In genomic region chr7:45920583-45921241, GRCm38 (mm10) we compare ENCODE assay signal across 8 mouse cellular contexts. TPM values are rescaled to one million over a fixed set of nuclear protein-coding genes. Genes with fewer than 3 reads are reported as not detected.
DNase-seq lines count a peak whose midpoint lies in the region; ATAC-seq and TF ChIP-seq lines count a peak whose summit lies in the region.

No protein-coding gene starts in this region.

- H3K4me2 ChIP-seq in kidney, embryonic 16.5 days (replicated peaks; ENCODE audit: low read depth, low read length), result peak overlapping the region; percentile 61
- H3K4me2 ChIP-seq in embryonic facial prominence, embryonic 14.5 days (ENCODE audit: low read depth, low read length), result peak overlapping the region; percentile 62
- H3K4me2 ChIP-seq in intestine, embryonic 14.5 days (ENCODE audit: low read length), result peak overlapping the region; percentile 60
- H3K4me2 ChIP-seq in neural tube, embryonic 12.5 days (replicated peaks), result peak overlapping the region; percentile 42

- peak overlapping the region; percentile 97 for H3K27ac ChIP-seq in kidney, embryonic 16.5 days (ENCODE audit: low read length)
- H3K27ac ChIP-seq in embryonic facial prominence, embryonic 14.5 days (replicated peaks; ENCODE audit: low read depth, low read length), result peak overlapping the region; percentile 95
- H3K27ac ChIP-seq in intestine, embryonic 14.5 days (ENCODE audit: low read depth), result peak overlapping the region; percentile 93
- H3K27ac ChIP-seq in neural tube, embryonic 12.5 days, result no peak overlapping the region

- H3K9me3 ChIP-seq in kidney, embryonic 16.5 days (ENCODE audit: low read length), result no peaks in the 10 kb centered on the region
- no peaks in the 10 kb centered on the region for H3K9me3 ChIP-seq in E14TG2a.4 (ENCODE audit: low read length)
- peaks cover 9% of the 10 kb centered on the region; the same call in 1 of the 2 replicates for H3K9me3 ChIP-seq in embryonic facial prominence, embryonic 14.5 days (ENCODE audit: control insufficient read depth, low read length)
- H3K9me3 ChIP-seq in intestine, embryonic 14.5 days (ENCODE audit: control insufficient read depth, low read length), result no peaks in the 10 kb centered on the region
- no peaks in the 10 kb centered on the region for H3K9me3 ChIP-seq in neural tube, embryonic 12.5 days

- 12% methylated on average over 9 of the region's 9 CpGs for WGBS in kidney, embryonic 16.5 days
- 35% methylated on average over 9 of the region's 9 CpGs for WGBS in embryonic facial prominence, embryonic 14.5 days
- WGBS in intestine, embryonic 14.5 days, result 13% methylated on average over 9 of the region's 9 CpGs
- WGBS in neural tube, embryonic 12.5 days, result 56% methylated on average over 9 of the region's 9 CpGs

- H3K4me1 ChIP-seq in kidney, embryonic 16.5 days (ENCODE audit: insufficient read depth, low read length), result peaks cover 71% of the 10 kb centered on the region
- peaks cover 89% of the 10 kb centered on the region for H3K4me1 ChIP-seq in E14TG2a.4 (replicated peaks; ENCODE audit: low read depth, low read length)
- H3K4me1 ChIP-seq in embryonic facial prominence, embryonic 14.5 days (ENCODE audit: control insufficient read depth, insufficient read depth, low read length), result peaks cover 48% of the 10 kb centered on the region
- H3K4me1 ChIP-seq in intestine, embryonic 14.5 days (replicated peaks; ENCODE audit: control insufficient read depth, insufficient read depth, low read length), result peaks cover 64% of the 10 kb centered on the region
- peaks cover 38% of the 10 kb centered on the region for H3K4me1 ChIP-seq in neural tube, embryonic 12.5 days

- peak overlapping the region; percentile 55 for H3K4me3 ChIP-seq in kidney, embryonic 16.5 days (ENCODE audit: low read length)
- H3K4me3 ChIP-seq in E14TG2a.4 (replicated peaks; ENCODE audit: low read length), result peak overlapping the region; percentile 53
- H3K4me3 ChIP-seq in embryonic facial prominence, embryonic 14.5 days (ENCODE audit: low read depth, low read length), result peak overlapping the region; percentile 54
- peak overlapping the region; percentile 60 for H3K4me3 ChIP-seq in intestine, embryonic 14.5 days (ENCODE audit: low read depth, low read length)
- H3K4me3 ChIP-seq in neural tube, embryonic 12.5 days, result peak overlapping the region; percentile 11; the same call in 1 of the 2 replicates

- peak overlapping the region; percentile 67 for H3K9ac ChIP-seq in kidney, embryonic 16.5 days (replicated peaks; ENCODE audit: low read length)
- H3K9ac ChIP-seq in embryonic facial prominence, embryonic 14.5 days (ENCODE audit: low read depth, low read length), result peak overlapping the region; percentile 75
- peak overlapping the region; percentile 58 for H3K9ac ChIP-seq in intestine, embryonic 14.5 days (ENCODE audit: low read length)
- H3K9ac ChIP-seq in neural tube, embryonic 12.5 days, result no peak overlapping the region

- no peak for DNase-seq in kidney, postnatal 25 days
- DNase-seq in embryonic facial prominence, embryonic 14.5 days (ENCODE audit: low spot score), result peak; percentile 67
- DNase-seq in intestine, embryonic 14.5 days (ENCODE audit: low spot score), result peak; percentile 59
- no peak for DNase-seq in embryo, embryonic 9.5 days (ENCODE audit: extremely low spot score)
- DNase-seq in layer of hippocampus, adult 9-10 months (ENCODE audit: low spot score), result no peak

- ATAC-seq in kidney, embryonic 16.5 days (ENCODE audit: low FRiP score, low TSS enrichment), result no peak
- no peak for ATAC-seq in embryonic facial prominence, embryonic 14.5 days (ENCODE audit: low read depth)
- no peak for ATAC-seq in intestine, embryonic 14.5 days (replicated peaks; ENCODE audit: low FRiP score, low TSS enrichment, low read depth)
- ATAC-seq in neural tube, embryonic 12.5 days (ENCODE audit: low FRiP score, low read depth), result no peak

- H3K27me3 ChIP-seq in kidney, embryonic 16.5 days (ENCODE audit: insufficient read depth, low read length), result no peaks in the 10 kb centered on the region
- H3K27me3 ChIP-seq in E14TG2a.4 (ENCODE audit: insufficient read depth, low read length), result peaks cover 7% of the 10 kb centered on the region; the same call in 1 of the 2 replicates
- no peaks in the 10 kb centered on the region for H3K27me3 ChIP-seq in embryonic facial prominence, embryonic 14.5 days (replicated peaks; ENCODE audit: control insufficient read depth, insufficient read depth, low read length)
- H3K27me3 ChIP-seq in intestine, embryonic 14.5 days (replicated peaks; ENCODE audit: control insufficient read depth, insufficient read depth, low read length), result no peaks in the 10 kb centered on the region
- H3K27me3 ChIP-seq in neural tube, embryonic 12.5 days (replicated peaks), result no peaks in the 10 kb centered on the region

- TF ChIP-seq CTCF in E14TG2a.4 (conservative IDR thresholded peaks at IDR 0.05; ENCODE audit: low read length), result no peak

- H3K36me3 ChIP-seq in kidney, embryonic 16.5 days (ENCODE audit: insufficient read depth, low read length), result 0 out of 2 replicates have a peak, but pooled peaks cover 2% of the 10 kb centered on the region
- no peaks in the 10 kb centered on the region; the same call in 1 of the 2 replicates for H3K36me3 ChIP-seq in E14TG2a.4 (ENCODE audit: insufficient read depth, low read length)
- peaks cover 17% of the 10 kb centered on the region for H3K36me3 ChIP-seq in embryonic facial prominence, embryonic 14.5 days (ENCODE audit: control insufficient read depth, insufficient read depth, low read length)
- H3K36me3 ChIP-seq in intestine, embryonic 14.5 days (ENCODE audit: control insufficient read depth, insufficient read depth, low read length), result peaks cover 9% of the 10 kb centered on the region; the same call in 1 of the 2 replicates
- no peaks in the 10 kb centered on the region for H3K36me3 ChIP-seq in neural tube, embryonic 12.5 days

RNA-seq across cellular contexts. Expression of gene Emp3, which starts 0.5 kb away (rescaled TPM):
- 187 and 216 TPM in 2 replicates for polyA plus RNA-seq in kidney, embryonic 16.5 days (2015; fragmentation: Nextera tagmentation; extraction: Ambion mirVana)
- polyA plus RNA-seq in embryonic facial prominence, embryonic 14.5 days (2014; fragmentation: Nextera tagmentation; extraction: Ambion mirVana), result 298 and 316 TPM in 2 replicates
- polyA plus RNA-seq in intestine, embryonic 14.5 days (2014; fragmentation: Nextera tagmentation; extraction: Ambion mirVana), result 204 and 220 TPM in 2 replicates
- polyA plus RNA-seq in neural tube, embryonic 12.5 days (2016; fragmentation: Nextera tagmentation; extraction: Ambion mirVana), result 32.8 and 33.2 TPM in 2 replicates

RNA-seq across cellular contexts. Expression of gene Ccdc114, which starts 3.2 kb away (rescaled TPM):
- 11.7 and 11.8 TPM in 2 replicates for polyA plus RNA-seq in kidney, embryonic 16.5 days (2015; fragmentation: Nextera tagmentation; extraction: Ambion mirVana)
- 3.7 and 5.0 TPM in 2 replicates for polyA plus RNA-seq in embryonic facial prominence, embryonic 14.5 days (2014; fragmentation: Nextera tagmentation; extraction: Ambion mirVana)
- polyA plus RNA-seq in intestine, embryonic 14.5 days (2014; fragmentation: Nextera tagmentation; extraction: Ambion mirVana), result 3.5 and 4.3 TPM in 2 replicates
- polyA plus RNA-seq in neural tube, embryonic 12.5 days (2016; fragmentation: Nextera tagmentation; extraction: Ambion mirVana), result 2.8 and 3.7 TPM in 2 replicates

RNA-seq across cellular contexts. Expression of gene Tmem143, which starts 24.0 kb away (rescaled TPM):
- 7.1 and 8.4 TPM in 2 replicates for polyA plus RNA-seq in kidney, embryonic 16.5 days (2015; fragmentation: Nextera tagmentation; extraction: Ambion mirVana)
- 3.9 and 5.8 TPM in 2 replicates for polyA plus RNA-seq in embryonic facial prominence, embryonic 14.5 days (2014; fragmentation: Nextera tagmentation; extraction: Ambion mirVana)
- 3.9 and 4.3 TPM in 2 replicates for polyA plus RNA-seq in intestine, embryonic 14.5 days (2014; fragmentation: Nextera tagmentation; extraction: Ambion mirVana)
- polyA plus RNA-seq in neural tube, embryonic 12.5 days (2016; fragmentation: Nextera tagmentation; extraction: Ambion mirVana), result 3.9 and 4.4 TPM in 2 replicates

RNA-seq across cellular contexts. Expression of gene Syngr4, which starts 24.2 kb away (rescaled TPM):
- 1.5 and 1.8 TPM in 2 replicates for polyA plus RNA-seq in kidney, embryonic 16.5 days (2015; fragmentation: Nextera tagmentation; extraction: Ambion mirVana)
- 0.68 and 0.87 TPM in 2 replicates for polyA plus RNA-seq in embryonic facial prominence, embryonic 14.5 days (2014; fragmentation: Nextera tagmentation; extraction: Ambion mirVana)
- 0.99 and 1.0 TPM in 2 replicates for polyA plus RNA-seq in intestine, embryonic 14.5 days (2014; fragmentation: Nextera tagmentation; extraction: Ambion mirVana)
- 0.22 and 0.56 TPM in 2 replicates for polyA plus RNA-seq in neural tube, embryonic 12.5 days (2016; fragmentation: Nextera tagmentation; extraction: Ambion mirVana)

RNA-seq across cellular contexts. Expression of gene Grin2d, which starts 42.5 kb away (rescaled TPM):
- polyA plus RNA-seq in kidney, embryonic 16.5 days (2015; fragmentation: Nextera tagmentation; extraction: Ambion mirVana), result 0.19 and 0.25 TPM in 2 replicates
- 0.63 and 1.0 TPM in 2 replicates for polyA plus RNA-seq in embryonic facial prominence, embryonic 14.5 days (2014; fragmentation: Nextera tagmentation; extraction: Ambion mirVana)
- 0.24 and 0.37 TPM in 2 replicates for polyA plus RNA-seq in intestine, embryonic 14.5 days (2014; fragmentation: Nextera tagmentation; extraction: Ambion mirVana)
- 1.3 and 1.5 TPM in 2 replicates for polyA plus RNA-seq in neural tube, embryonic 12.5 days (2016; fragmentation: Nextera tagmentation; extraction: Ambion mirVana)

Comparison
In these comparisons a context has a peak if more than half of its experiments do, and no peak if none do; other contexts are left out.
1. DNase-seq: peak in embryonic facial prominence, embryonic 14.5 days (single experiment) and intestine, embryonic 14.5 days (single experiment); none in kidney, postnatal 25 days (0 of 2), embryo, embryonic 9.5 days (single experiment) and layer of hippocampus, adult 9-10 months (single experiment).
2. Peak in every context shown above with its lines, with median percentiles within 50 percentile points of each other: H3K4me2 ChIP-seq and H3K4me3 ChIP-seq.